In genomic region chr9:94045462-94046126, GRCm38 (mm10) we compare ENCODE assay signal across 29 mouse cellular contexts.
"Had no signal": no experiment of that assay in that cellular context is flagged by ENCODE, and none has a peak within 500 bp of the region (broad histone marks: within the 10 kb centered on the region; RNA-seq: fewer than 3 reads in every experiment).

No protein-coding gene starts in this region.

- H3K27ac ChIP-seq: left cerebral cortex, adult 2 months; liver, embryonic 12.5 days; liver, embryonic 13.5 days; liver, embryonic 14.5 days; liver, embryonic 15.5 days; lung, embryonic 15.5 days; macrophage; midbrain, embryonic 10.5 days; midbrain, embryonic 12.5 days; midbrain, embryonic 13.5 days; midbrain, embryonic 15.5 days; neural tube, embryonic 12.5 days had no signal

- H3K4me1 ChIP-seq: liver, embryonic 12.5 days; liver, embryonic 13.5 days; liver, embryonic 15.5 days; lung, embryonic 15.5 days; megakaryocyte, embryonic 14.5 days; midbrain, embryonic 10.5 days; midbrain, embryonic 12.5 days; midbrain, embryonic 13.5 days; midbrain, embryonic 15.5 days; neural tube, embryonic 12.5 days had no signal

- H3K9ac ChIP-seq: liver, embryonic 12.5 days; liver, embryonic 13.5 days; liver, embryonic 14.5 days; liver, embryonic 15.5 days; liver, postnatal 0 days; lung, embryonic 14.5 days; lung, embryonic 15.5 days; midbrain, embryonic 12.5 days; midbrain, embryonic 13.5 days; midbrain, embryonic 15.5 days; neural tube, embryonic 12.5 days had no signal

- H3K4me3 ChIP-seq: left cerebral cortex, adult 2 months; liver, embryonic 12.5 days; liver, embryonic 13.5 days; liver, embryonic 15.5 days; lung, embryonic 15.5 days; megakaryocyte, embryonic 14.5 days; midbrain, embryonic 10.5 days; midbrain, embryonic 12.5 days; midbrain, embryonic 13.5 days; midbrain, embryonic 15.5 days; myocyte; neural tube, embryonic 12.5 days had no signal

- H3K27me3 ChIP-seq: liver, embryonic 12.5 days; liver, embryonic 13.5 days; liver, embryonic 15.5 days; lung, embryonic 15.5 days; megakaryocyte, embryonic 14.5 days; midbrain, embryonic 12.5 days; midbrain, embryonic 13.5 days; midbrain, embryonic 15.5 days; neural tube, embryonic 12.5 days had no signal

- H3K9me3 ChIP-seq: liver, embryonic 12.5 days; liver, embryonic 13.5 days; liver, embryonic 15.5 days; lung, embryonic 15.5 days; midbrain, embryonic 10.5 days; midbrain, embryonic 12.5 days; midbrain, embryonic 13.5 days; midbrain, embryonic 15.5 days; neural tube, embryonic 12.5 days had no signal

- ATAC-seq: liver, embryonic 12.5 days; liver, postnatal 0 days; lung, postnatal 0 days; midbrain, embryonic 13.5 days; midbrain, embryonic 15.5 days; midbrain, embryonic 16.5 days had no signal

- H3K4me2 ChIP-seq: liver, embryonic 11.5 days; liver, embryonic 12.5 days; liver, embryonic 13.5 days; liver, embryonic 15.5 days; lung, embryonic 14.5 days; lung, embryonic 15.5 days; midbrain, embryonic 11.5 days; midbrain, embryonic 12.5 days; midbrain, embryonic 13.5 days; midbrain, embryonic 15.5 days; neural tube, embryonic 12.5 days had no signal

- H3K36me3 ChIP-seq: liver, embryonic 12.5 days; liver, embryonic 13.5 days; liver, embryonic 15.5 days; lung, embryonic 15.5 days; midbrain, embryonic 10.5 days; midbrain, embryonic 12.5 days; midbrain, embryonic 13.5 days; midbrain, embryonic 15.5 days; neural tube, embryonic 12.5 days had no signal

- DNase-seq: left cerebral cortex, postnatal 4 days; liver; liver, embryonic 13.5 days; liver, postnatal 0 days; lung, adult 18-20 months; lung, adult 2 months; lung, embryonic 14.5 days; lung, postnatal 10 days; lung, postnatal 14 days; lung, postnatal 36 days; lung, postnatal 4 days; midbrain, embryonic 14.5 days had no signal
